Mouse (Mus musculus) retina, embryonic 14.5 days (tissue): ENCODE results near the gene Ppp1r7.
A peak's percentile ranks its signal among the peaks of the same experiment; 100 is the strongest.
"Not testable (repeated sequence)": the region's sequence is repeated elsewhere in the genome, so short reads cannot be mapped to it uniquely, and the experiment has no call there.

Experiments used
- DNase-seq: peaks from one replicate; pipeline ENCODE4 v3.0.0-alpha.2; 2015; ENCODE audit warnings: low spot score

Gene Ppp1r7

DNA sequence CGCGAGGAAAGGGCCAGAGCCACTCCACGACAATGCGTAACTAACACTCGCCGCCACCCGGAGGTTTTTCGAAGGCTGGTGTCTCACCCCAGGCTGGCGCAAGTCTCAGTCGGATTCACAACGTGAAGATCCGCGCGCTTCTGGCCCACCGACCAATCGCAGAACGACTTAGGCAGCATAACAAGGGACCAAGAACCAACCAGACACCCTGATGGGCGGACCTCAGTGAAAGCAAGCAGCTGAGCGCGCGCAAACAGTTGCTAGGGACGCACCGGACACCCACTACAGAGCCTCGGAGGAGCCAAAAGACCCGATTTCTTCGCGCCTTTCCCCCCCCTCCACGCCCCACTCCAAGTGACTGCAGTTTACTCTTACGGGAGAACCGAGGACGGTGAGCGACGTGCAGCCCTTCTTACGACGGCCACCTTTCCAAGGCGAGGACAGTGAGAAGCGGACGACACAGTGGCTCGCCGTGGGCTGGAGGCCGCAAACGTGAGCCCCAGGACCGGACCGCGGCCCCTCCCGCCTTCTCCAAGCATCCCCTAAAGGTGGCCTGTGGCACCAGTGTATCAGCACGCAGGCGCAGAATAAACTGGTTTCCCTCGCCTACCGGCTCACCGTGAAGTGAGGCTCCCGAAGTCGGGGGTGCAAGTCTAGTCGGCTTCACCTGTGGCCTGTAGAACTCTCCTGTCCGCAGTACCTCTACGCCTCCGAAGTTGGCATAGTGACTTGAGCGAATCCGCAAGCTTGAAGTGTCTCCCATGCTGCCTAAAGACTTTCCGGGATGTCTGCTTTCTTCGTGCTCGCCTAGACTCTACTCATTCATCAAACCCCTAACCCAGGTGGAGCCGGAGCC is at the start of gene Ppp1r7, which contains the start of gene Pask:
Ppp1r7 (plus strand) TSS at position 207 of the 856 bp plus-strand sequence.
Pask (minus strand) TSS at position 835 of the 856 bp plus-strand sequence.
- peak; percentile 98 for DNase-seq

DNA sequence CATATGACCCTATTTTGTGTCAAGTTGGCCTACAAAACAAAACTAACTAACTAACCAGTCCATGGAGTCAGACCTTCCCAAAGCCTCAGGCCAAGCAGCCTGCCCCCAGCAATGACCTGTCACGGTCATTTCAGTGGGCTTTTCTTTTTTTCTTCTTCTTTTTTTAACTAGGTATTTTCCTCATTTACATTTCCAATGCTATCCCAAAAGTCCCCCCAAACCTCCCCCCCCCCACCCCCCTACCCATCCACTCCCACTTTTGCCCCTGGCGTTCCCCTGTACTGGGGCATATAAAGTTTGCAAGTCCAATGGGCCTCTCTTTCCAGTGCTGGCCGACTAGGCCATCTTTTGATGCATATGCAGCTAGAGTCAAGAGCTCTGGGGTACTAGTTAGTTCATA is 48.2 kb upstream of the Ppp1r7 start:
- not testable (repeated sequence) for DNase-seq

DNA sequence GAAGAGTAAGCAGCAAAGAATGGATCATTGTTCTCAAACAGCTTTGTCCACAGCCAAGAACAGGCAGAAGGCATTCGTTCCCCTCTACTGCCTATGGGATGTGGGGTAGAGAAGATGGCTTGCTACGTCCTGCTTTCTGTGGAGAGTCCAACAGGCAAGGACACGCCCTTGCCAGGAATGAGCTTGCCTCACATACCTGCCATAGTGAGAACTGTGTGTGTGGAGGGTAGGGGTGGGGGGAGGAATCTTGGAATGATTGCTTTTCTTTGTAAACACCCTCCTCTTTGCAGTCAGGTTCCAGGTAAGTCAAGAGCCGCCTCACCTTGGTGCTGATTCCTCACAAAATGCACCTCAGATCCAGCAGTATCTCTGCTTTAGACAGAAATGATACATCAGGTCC is 42.9 kb upstream of the Ppp1r7 start:
- DNase-seq = no peak

DNA sequence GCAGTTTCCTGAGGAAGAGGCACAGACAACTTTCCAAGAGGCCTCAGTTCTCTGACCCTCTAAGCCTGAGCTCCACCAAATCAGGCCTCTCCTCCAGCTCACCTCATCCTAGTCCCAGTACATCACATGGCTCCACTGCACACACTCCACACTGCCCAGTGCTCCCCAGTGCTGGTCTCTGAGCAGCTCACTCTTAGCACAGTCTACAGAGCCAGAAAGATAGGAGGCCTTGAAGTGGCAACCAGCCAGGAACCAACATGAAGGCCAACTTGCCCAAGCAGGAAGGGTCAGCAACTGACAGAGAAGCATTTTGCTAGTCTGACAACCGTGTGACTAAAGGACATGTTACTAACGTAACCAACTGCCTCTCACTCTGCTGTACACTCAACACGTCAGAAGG is 42.1 kb upstream of the Ppp1r7 start:
- no peak for DNase-seq

DNA sequence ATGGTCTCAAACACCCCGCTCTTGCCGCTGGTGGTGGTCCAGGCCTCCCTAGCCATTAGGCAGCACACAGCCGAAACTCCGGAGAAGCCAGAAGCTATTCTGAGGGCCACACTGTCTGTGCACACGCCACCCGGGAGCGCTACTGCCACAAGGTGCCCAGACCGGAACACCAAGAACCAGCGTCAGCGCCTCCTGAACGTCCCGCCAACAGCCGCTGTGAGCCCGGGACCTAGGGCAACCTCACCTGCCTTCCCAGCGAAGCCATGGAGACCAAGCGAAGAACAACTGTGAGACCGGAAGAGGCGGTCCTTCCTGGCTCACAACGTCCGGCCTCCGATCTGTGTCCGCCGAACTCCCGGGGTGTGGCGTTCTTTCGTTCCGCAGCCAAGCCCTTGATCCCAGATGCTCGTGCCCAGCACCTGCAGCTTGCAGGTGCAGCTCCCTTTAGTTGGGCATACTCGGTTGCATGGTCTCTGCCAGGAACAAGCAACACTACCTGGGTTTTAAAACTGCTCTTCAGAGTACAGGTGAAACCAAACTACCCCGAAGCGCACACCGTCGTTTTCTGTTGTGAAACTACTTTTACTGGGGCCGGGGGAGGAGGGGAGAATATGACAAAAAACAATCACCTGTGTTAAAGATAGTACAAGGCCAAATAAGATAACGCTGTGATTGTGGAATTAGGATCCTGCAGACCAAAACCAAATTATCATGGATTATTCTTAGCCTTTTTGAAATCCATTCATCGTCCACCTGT is 36.9 kb upstream of the Ppp1r7 start, which contains the start of gene Mterf4:
Mterf4 (minus strand) TSS at position 335 of the 757 bp plus-strand sequence.
- peak; percentile 89 for DNase-seq

DNA sequence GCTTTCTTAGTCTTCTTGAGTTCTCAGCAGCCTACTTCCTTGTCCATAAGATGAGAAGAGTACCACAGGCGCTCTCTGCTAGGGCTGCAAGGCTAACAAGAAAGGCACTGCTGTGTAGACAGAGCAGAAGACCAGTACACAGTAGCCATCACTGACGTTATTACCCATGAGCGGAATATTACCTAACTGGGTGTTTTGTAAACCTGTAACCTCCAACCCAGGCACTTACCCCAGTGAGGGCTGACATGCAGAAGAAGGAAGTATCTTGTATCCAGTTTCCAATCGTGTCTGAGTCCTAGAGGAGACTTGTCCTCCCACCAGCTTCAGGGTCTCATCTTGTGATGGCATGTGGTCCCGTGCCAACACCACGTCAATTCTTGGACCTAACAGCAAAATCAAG is 18.7 kb upstream of the Ppp1r7 start:
- DNase-seq = no peak

DNA sequence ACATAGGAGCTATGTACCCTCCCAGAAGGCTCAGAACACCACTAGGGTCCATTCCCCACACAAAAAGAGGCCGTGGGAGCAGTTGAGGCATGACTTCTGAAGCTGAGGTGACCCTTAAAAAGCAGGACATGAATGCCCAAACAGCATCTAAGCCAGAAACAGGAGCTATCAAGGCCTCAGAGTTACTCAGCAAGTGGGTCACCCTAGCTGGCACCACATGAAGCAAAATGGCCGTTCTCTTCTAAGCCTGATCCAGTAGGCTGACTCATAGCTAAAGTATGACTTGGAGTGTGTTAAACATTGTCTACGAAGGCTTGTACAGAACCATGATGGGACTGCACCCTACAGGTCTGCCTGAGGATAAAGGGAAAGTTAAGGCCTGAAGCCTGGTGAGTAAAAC is 16.2 kb upstream of the Ppp1r7 start:
- DNase-seq = no peak

DNA sequence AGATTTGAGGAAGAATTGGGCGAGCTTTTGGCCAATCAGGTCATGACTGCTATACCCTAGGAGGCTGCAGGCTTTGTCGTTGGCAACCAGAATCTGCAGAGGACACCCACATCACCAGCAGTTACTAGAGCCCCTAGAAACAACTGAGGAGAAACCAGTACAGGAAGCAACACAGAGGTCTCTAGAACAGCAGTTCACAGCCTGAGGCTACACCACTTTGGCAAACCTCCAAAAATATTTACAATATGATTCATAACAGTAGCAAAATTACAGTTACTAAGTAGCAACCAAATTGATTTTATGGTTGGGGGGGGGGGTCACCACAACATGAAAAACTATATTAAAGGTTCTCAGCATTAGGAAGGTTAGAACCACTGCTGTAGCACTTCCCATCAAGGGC is 8.0 kb upstream of the Ppp1r7 start:
- no peak for DNase-seq

DNA sequence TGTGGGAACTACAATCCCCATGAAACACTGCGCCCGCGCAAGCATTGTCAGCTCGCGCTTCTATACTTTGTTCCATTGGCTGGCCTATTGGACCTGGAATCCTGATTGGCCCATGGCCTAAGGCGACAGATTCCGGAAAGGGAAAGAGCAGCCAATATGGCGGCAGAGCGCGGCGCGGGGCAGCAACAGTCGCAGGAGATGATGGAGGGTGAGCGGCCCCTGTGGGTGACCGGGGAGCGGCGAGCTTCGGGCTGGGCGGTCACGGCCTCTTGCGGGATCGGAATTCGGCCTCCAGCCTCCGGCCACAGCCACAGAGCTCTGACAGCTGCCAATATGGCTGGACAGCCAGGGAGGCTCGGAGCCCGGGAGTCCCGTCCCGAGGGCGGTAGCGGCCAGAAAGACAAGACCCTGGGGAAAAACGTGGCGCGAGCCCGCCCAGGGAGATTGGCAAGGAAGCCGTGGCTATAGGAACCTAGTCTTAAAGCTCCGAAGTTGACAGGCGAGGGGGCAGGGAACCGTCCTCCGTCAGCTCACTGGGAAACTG is 922 bp downstream of the Ppp1r7 start:
- DNase-seq = peak; percentile 97

DNA sequence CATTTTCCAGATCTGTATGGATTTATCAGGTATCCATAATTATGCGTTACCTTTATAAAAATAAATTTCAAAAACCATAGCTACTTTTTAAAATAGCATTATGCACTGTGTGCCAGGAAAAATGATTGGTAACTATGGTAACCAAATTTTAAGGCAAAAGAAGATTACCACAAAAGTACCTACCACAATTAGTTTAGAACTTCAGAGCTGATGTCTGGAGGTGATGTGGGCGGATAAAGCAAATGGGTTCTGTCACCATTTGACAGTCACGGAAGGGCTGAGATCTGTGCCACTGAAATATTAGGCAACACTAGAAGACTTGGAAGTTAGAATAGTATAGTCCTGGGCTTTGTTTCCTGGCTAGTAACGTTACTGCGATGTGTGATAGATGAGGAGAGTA is 4.5 kb downstream of the Ppp1r7 start:
- DNase-seq = no peak

DNA sequence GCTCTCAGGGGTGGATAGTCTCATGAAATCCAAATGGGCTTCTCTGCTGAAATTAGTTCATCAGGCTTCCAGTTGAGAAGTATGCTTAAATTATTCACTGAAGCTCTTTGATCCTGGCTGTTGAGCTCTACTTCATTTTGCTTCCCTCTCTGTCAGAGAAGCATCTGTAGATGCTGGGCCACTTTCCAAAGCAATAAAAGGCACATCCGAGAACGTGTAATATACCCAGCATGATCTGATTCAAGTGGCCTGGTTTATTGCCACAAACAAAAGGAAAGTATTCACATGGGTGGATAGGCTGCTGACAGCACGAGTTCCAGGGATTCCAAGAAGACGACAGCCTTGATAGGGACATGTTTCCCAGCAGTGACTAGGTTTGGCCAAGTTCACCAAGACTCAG is 7.0 kb downstream of the Ppp1r7 start:
- no peak for DNase-seq

DNA sequence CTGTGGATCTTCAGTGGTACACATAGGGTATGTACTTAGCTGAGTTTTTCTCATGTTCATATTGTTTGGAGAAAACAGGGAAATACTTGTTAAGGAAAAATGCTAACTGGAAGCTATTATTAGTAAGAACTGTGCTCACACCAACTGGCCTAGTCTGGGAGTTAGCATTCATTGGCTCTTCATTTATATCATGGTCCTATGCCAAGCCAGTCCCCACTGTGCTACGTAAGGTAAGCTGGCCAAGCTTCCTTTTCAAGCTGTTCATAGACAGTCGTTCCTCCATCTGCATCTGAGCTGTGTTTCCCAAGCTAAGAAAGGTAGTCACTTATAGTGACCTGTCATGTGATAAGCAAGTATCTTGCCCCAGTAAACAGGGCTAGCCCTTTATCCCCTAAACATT is 10.1 kb downstream of the Ppp1r7 start:
- no peak for DNase-seq

DNA sequence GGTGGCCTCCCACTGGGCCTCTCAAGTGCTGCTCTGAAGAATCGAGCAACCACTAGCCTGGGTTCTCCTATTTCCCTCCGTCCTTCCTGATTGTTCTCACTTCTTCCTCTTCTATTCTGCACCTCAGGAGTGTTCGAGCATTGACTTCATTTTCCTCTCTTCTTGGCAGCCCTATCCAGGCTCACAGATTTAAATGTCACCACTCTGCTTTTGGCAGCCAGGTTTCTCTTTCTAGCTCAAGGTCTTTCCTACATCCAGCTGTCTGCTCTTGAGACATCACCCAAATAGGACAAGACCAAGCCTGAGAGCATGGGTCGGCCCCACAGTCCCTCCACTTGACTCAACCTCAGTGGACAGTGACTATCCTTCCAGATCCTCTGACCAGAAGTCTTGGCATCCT is 20.0 kb downstream of the Ppp1r7 start:
- DNase-seq = no peak

DNA sequence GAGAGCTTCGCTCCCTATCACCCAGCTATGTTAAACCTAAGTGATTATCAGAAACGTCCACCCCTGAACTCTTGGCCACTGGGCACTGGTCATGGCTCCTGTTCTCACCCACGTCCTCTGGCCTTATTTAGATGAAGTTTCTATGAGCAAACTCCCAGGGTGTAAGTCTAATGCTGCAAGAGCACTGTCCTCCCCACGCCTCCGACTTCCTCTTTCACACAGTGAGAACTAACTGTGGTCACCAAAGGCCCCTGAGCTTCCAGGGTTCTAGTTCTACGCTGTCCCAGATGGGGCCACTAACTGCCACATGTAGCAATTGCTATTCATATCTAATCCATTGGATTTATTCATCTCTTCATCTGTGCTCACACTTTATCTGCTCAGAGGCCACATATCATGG is 23.0 kb downstream of the Ppp1r7 start:
- no peak for DNase-seq

DNA sequence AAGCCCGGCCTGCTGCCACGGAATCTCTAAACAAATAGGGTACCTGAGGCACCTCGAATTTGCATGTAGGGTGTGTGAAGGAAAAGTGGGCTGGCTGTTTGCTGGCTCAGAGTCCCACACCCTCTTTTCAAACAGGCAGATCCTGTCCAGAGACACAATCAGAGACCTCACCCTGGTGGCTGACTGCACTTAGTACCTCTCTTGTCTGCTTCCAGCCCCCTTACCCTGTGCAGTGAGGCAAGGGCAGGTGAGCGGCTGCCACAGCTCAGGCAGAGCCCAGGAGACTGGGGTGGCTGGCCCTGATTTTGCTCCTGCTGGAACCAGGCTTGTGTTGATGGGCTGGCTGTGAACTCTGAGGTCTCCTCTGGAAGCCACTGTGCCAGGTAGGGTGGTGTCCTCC is 31.0 kb downstream of the Ppp1r7 start, which contains the start of gene Ano7:
Ano7 (plus strand) TSS at position 266 of the 400 bp plus-strand sequence.
- DNase-seq = no peak

DNA sequence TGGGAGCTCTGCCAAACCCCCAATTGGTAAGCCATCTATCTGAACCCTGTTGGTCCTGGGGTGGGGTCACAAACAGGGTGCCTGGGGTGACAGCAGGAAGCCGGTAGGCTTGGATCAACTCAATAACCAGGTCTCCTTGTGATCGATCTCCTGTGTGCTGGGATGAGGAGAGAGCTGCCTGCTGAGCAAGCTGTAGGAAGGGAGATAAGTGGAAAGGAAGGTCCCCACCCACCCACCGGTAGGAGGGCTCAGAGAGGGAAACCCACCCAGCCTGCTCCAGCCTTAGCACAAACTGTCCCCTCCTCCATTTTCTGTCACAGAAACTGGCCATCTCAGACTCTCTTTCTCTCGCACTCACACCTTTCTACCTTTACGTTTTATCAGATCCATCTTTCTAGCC is 34.7 kb downstream of the Ppp1r7 start:
- DNase-seq = no peak

DNA sequence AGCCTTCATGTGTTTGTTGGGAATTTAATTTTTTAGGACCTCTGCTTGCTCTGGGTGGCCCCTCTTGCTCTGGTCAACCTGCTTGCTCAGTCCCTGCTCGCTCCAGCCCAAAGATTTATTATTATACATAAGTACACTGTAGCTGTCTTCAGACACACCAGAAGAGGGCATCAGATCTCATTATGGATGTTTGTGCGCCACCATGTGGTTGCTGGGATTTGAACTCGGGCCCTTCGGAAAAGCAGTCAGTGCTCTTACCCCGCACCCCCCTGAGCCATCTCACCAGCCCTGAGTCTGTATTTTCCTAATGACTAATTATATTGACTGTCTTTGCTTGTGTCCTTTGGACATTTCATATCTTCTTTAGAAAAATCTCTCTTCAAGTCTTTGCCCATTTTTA is 36.5 kb downstream of the Ppp1r7 start:
- no peak for DNase-seq

DNA sequence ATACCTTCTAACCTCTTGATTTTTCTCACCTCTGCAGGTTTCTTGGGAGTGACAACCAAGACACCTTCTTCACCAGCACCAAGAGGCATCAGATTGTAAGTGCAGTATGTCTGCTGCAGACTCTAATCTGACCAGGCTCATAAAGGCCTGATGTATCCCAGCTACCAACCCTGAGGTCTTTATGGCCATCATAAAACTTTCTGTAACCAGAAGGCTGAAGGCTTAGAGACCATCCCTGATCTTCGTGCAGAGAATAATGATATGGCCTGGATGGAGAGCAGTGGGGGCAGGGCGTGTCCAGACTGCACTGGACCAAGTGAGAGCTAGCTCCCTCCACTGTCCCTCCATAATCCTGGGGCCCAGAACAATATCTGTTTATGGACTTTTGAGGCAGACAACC is 44.5 kb downstream of the Ppp1r7 start:
- no peak for DNase-seq

DNA sequence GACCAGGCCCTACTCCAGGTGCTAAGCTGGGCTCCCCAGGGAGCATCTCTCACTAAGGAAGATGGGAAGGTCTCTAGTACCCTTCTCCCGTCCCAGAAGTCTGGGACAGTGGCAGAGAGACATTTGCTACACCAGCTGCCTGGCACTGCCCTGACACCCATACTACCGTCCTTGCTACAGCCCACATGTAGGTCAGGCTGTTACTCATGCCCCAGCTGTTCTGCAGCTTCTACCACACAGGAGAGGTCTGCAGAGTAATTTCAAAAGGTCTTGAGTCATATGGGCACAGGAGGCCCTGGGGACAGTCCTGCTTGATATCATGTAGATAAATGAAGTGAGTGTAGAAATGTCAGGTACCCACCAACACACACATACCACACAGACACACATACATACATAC is 46.3 kb downstream of the Ppp1r7 start:
- no peak for DNase-seq

DNA sequence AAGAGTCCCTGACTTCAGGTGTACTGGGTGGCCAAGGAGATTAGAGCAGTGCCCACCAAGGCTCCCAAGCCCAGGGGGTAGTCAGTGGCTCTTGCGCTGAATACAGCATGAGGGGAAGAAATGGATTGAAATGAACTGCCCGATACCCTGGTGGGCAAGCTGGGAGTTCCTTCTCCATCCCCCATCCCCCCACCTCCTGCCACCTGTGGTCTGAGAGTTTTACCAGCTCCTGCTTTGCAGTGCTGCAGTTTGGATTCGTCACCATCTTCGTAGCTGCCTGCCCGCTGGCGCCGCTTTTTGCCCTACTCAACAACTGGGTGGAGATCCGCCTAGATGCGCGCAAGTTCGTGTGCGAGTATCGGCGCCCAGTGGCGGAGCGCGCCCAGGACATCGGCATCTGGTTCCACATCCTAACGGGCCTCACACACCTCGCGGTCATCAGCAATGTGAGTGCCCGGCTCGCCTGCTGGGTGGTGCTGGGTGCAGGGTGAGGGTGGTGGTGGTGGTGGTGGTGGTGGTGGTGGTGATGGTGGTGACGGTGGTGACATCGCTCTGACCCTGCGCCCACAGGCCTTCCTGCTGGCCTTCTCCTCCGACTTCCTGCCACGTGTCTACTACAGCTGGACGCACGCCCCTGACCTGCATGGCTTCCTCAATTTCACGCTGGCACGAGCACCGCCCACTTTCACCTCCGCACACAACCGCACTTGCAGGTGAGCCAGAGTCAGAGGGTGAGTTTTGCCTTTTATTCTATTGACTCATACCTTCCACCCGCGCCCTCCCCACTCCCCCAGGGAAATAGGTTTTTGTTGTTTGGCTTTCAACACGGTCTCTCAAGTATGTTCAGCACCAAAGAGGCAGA is 58.8 kb downstream of the Ppp1r7 start:
- peak; percentile 4 for DNase-seq

DNA sequence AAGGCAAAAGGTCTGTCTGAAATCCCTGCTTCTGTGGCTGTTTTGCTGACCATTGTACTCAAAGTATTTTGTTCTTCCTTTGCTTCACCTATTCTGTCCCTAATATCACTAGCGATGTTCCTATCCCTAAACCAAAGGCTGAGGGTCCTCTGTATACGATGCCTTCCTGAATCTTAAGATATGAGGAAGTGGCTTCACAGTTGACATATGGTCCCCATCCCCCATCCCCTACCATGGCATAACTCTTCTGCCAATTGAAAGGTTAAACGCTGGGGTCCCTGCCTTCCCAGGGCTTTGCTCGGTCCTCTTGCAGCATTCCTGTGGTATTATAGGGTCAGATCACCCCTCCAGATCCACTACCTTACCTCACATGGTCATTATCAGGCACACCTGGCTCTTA is 60.7 kb downstream of the Ppp1r7 start:
- no peak for DNase-seq
